Mouse (Mus musculus): ENCODE results near the gene Olfr623.

The Olfr623 gene

DNA sequence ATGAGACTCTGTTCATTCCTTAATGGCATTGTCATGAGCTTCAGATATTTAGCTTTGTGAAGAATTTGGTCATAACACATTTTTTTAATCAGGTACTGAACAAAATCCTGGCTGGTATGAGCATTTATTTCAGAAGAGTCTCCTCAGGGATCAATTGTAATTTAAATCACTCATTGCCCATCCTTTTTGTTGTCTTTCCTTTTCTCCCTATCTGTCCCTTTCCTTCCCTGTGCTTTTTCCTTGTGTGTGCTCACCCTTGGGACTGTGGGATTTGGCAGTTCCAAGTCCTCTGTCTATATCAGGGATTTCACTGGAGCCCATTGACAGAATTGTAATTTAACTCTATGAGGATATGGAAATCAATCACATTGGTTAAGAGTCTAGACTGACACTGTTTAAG is at the start of gene Olfr623:
Olfr623 (minus strand) TSS at position 101 of the 400 bp plus-strand sequence.
- no peak for DNase-seq (ENCODE audit: low read depth, low spot score)

DNA sequence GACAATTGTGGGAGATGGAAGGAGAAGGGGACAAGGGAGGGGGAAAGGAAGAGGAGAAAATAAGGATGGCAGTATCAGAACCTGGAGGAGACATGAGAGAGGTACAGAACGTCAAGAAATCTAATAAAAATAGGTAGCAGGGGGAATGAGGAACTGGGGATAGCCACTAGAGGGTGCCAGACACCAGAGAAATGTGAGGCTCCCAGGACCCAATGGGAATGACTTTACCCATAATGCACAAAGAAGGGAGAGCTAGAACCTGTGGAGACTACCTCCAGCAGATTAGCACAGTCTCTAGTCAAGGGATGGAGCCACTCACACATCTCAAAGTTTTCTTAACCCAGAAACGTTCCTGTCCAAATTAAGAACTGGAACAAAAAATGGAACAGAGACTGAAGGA is 48.5 kb upstream of the Olfr623 start:
- DNase-seq (ENCODE audit: low read depth, low spot score): no peak

DNA sequence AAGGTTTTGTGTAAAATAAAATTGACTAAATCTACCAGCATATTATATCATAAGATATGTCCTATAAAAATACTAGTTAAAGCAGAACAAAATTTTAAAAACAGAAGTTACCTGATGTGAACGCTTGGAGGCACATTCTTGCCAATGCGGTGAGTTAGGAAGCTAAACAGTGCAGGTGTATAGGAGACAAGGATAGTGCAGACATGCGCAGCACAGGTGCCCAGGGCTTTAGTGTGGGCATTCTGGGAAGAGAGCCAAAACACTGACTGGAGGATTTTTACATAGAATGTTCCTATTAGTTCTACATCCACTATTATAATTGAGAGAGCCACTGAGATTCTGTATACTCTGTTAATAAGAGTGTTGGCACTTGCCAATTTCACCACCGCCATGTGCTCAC is 36.0 kb upstream of the Olfr623 start:
- no peak for DNase-seq (ENCODE audit: low read depth, low spot score)

DNA sequence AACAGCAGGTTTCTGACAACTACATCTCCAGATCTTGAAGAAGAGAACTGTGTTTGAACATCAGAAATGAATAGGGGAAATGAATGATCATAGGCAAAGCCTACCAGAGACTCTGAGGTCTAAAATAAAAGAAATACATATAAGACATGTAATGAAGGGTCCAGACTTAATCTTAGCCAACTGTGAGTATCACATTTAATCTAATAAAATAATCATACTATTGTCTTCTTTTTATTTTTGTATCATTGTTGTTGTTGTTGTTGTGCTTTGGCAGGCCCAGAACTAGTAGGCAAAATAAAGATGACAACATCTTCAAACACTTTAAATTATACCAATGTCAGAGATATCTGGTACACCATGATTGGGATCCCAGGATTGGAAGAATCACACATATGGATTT is 18.9 kb upstream of the Olfr623 start, which contains the start of gene Olfr625-ps1:
Olfr625-ps1 (plus strand) TSS at position 301 of the 400 bp plus-strand sequence.
- no peak for DNase-seq (ENCODE audit: low read depth, low spot score)

DNA sequence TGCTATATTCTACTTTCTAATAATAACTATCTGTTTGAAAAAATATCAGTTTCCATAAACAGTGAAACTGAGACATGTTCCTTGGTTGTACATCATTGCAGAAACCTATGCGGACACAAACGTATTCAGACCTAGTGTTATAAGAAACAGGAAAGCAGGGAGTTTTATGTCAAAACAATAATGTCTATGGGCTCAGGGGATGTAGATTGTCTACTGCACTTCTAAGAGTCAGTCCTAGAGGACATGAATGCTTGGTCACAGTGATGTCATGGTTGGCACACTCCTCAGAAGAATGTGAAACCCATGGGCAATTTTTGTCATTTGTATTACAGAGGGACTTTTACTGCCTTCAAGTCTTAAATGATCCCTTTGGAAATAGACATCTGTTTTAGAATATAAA is 7.6 kb upstream of the Olfr623 start, which contains the start of gene Olfr624:
Olfr624 (minus strand) TSS at position 101 of the 400 bp plus-strand sequence.
- no peak for DNase-seq (ENCODE audit: low read depth, low spot score)

DNA sequence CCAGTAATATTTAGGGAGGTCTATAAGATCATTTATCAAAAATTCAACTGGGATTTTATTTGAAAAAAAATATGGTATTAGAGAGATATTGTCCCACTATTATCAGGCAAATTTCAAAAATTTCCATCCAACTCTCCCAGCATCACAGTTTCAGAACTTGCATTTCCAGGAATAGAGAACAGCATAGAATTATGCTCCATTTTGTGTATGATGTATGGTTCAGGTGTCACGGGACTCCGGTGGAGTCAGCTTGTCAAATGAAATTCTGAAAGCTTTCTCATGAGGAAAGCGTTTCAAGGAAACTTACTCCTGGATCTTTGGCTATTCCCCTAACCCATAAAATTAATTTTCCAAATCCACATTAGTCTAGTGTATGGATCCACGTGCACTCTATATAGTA is 19.4 kb downstream of the Olfr623 start:
- no peak for DNase-seq (ENCODE audit: low read depth, low spot score)

DNA sequence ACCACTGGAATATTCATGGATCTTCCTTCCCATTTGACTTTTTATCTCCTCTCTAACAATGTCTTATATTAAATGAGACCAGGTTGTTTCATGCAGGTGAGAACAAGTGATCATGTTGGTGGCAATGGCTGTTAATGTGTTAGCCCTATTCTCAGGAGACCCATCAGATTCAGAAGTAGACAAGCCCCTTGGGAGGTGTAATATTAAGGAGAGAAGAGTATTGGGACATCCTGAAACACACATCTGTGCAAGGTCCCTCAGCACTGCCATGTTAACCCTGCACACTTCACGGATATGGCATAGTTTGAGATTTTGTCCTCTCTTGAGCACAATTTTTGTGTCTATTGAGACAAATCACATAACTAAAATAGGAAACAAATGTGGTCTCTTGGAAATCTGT is 20.9 kb downstream of the Olfr623 start, which contains the start of gene Olfr622:
Olfr622 (minus strand) TSS at position 101 of the 400 bp plus-strand sequence.
- DNase-seq (ENCODE audit: low read depth, low spot score): no peak

DNA sequence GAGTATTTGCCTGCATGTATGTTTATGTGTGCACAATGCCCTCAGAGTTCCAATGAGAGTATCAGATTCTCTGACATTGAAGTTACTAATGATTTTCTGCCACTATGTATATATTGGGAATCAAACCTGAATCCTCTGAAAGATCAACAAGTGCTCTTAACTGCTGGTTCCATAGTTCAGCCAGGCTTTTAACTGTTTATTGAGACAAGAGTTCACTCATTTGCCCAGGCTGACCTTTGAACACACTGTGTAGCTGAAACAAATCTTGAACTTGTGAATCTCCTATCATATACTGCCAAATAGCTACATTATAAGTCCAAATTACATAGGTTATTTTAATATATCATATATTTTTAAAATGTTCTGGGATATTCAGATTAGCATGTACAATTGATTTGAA is 26.7 kb downstream of the Olfr623 start:
- DNase-seq (ENCODE audit: low read depth, low spot score): no peak

DNA sequence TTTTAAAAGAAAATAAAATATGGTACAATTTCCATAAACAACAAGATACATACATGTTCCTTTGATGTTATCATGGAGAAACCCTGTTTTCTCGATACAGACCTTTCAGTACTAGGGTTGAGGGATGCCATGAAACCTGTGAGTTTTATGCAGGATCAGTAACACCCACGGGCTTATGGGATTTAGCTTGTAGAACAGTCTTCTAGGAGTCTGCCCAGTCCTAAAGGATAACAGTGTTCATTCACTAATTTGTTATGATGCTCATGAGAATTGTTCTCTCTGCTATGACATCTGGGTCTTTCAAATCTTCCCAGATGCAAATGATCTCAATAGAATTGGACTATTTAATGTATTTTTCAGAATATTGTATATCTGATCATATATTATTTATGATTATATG is 51.1 kb downstream of the Olfr623 start, which contains the start of gene Olfr620:
Olfr620 (minus strand) TSS at position 101 of the 400 bp plus-strand sequence.
- no peak for DNase-seq (ENCODE audit: low read depth, low spot score)

Measured in telencephalon, adult 2 months (tissue).